21 mouse cellular contexts compared by ENCODE assay signal in the genomic region with DNA sequence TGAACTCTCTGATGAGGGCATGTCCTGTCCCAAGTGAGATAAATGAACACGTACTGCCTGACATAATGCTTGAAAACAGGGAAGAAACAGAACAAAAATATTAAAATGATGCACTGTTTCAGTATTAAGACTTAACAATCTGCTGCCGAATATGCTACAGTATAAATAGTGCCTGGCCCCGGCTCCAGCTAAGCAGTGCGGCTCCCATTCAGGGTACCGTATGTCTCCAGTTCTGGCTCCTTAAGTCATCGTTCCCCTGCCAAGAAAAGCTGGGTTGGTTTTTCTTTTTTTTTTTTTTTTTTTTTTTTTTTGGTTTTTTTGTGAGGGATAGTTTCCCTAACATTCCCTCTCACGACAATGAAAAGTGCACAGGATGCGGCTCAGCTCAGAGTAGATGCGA.
A peak's percentile ranks its signal among the peaks of the same experiment; 100 is the strongest.
DNase-seq lines count a peak whose midpoint lies in the region; ATAC-seq and TF ChIP-seq lines count a peak whose summit lies in the region.
"Had no signal": no experiment of that assay in that cellular context is flagged by ENCODE, and none has a peak within 500 bp of the region (broad histone marks: within the 10 kb centered on the region; RNA-seq: fewer than 3 reads in every experiment).

No protein-coding gene starts in this region.

- H3K27me3 ChIP-seq in forebrain, postnatal 0 days (ENCODE audit: insufficient read depth, low read length): no peaks in the 10 kb centered on the region
- H3K27me3 ChIP-seq: kidney, embryonic 15.5 days; stomach, embryonic 15.5 days had no signal

- no peak for DNase-seq in frontal cortex, postnatal 25 days (ENCODE audit: low spot score in 2 of 2)
- peak; percentile 49 to 62 for DNase-seq in left cerebral cortex, postnatal 14 days (ENCODE audit: low spot score in 2 of 2)
- no peak for DNase-seq in left cerebral cortex, adult 11 months (ENCODE audit: low spot score)
- DNase-seq in forebrain, postnatal 0 days: peak; percentile 73
- DNase-seq in gastrocnemius, postnatal 14 days: no peak
- DNase-seq: adrenal gland, adult 2 months; cerebellum, adult 11 months; gastrocnemius, postnatal 25 days; kidney, postnatal 4 days; liver, postnatal 0 days; lung, postnatal 10 days; retina, postnatal 1 day; thymus, adult 2 months had no signal

- 58% methylated on average over 9 of the region's 9 CpGs for WGBS in forebrain, postnatal 0 days

- H3K9ac ChIP-seq in forebrain, postnatal 0 days: no peak overlapping the region
- H3K9ac ChIP-seq: kidney, embryonic 15.5 days; liver, postnatal 0 days; midbrain, embryonic 12.5 days; stomach, embryonic 15.5 days had no signal

- no peaks in the 10 kb centered on the region for H3K36me3 ChIP-seq in forebrain, postnatal 0 days (ENCODE audit: insufficient read depth)
- H3K36me3 ChIP-seq: kidney, embryonic 15.5 days; midbrain, embryonic 12.5 days; stomach, embryonic 15.5 days had no signal

- H3K4me3 ChIP-seq in forebrain, postnatal 0 days (ENCODE audit: low read depth, low read length): no peak overlapping the region
- H3K4me3 ChIP-seq: embryonic facial prominence, embryonic 10.5 days; kidney, embryonic 15.5 days; midbrain, embryonic 12.5 days; stomach, embryonic 15.5 days had no signal

- no peaks in the 10 kb centered on the region; the same call in none of the 2 replicates for H3K4me1 ChIP-seq in forebrain, postnatal 0 days (ENCODE audit: insufficient read depth)
- H3K4me1 ChIP-seq: stomach, embryonic 15.5 days had no signal

- H3K4me2 ChIP-seq in forebrain, postnatal 0 days (ENCODE audit: low read depth): no peak overlapping the region
- H3K4me2 ChIP-seq: kidney, embryonic 15.5 days; midbrain, embryonic 12.5 days; stomach, embryonic 15.5 days had no signal

- 0 out of 2 replicates have a peak overlapping the region, but pooled peaks have one; percentile 45 for H3K27ac ChIP-seq in forebrain, postnatal 0 days (ENCODE audit: low read depth, low read length)
- H3K27ac ChIP-seq: embryonic facial prominence, embryonic 10.5 days; hindbrain, postnatal 0 days; kidney, embryonic 15.5 days; midbrain, embryonic 12.5 days; stomach, embryonic 15.5 days had no signal

- ATAC-seq in frontal cortex, adult (ENCODE audit: low TSS enrichment): peak; percentile 56
- peak; percentile 84 for ATAC-seq in forebrain, postnatal 0 days
- ATAC-seq in erythroblast, adult 5-6 weeks (replicated peaks; ENCODE audit: low FRiP score, poor library complexity, severe bottlenecking): no peak
- ATAC-seq: hindbrain, postnatal 0 days; intestine, postnatal 0 days; liver, postnatal 0 days had no signal

- no peak for TF ChIP-seq CTCF in forebrain, postnatal 0 days (IDR thresholded peaks at IDR 0.05; ENCODE audit: low read depth)

- intact Hi-C loops in left cerebral cortex, postnatal 14 days (cut with DNase I): no loop called here
- intact Hi-C loops in gastrocnemius, postnatal 14 days (cut with DNase I; ENCODE audit: low total_unique reads): no loop called here

- H3K9me3 ChIP-seq in forebrain, postnatal 0 days (ENCODE audit: low read length): no peaks in the 10 kb centered on the region
- H3K9me3 ChIP-seq: embryonic facial prominence, embryonic 10.5 days; kidney, embryonic 15.5 days; midbrain, embryonic 12.5 days; stomach, embryonic 15.5 days had no signal

Comparison
In these comparisons a context has a peak if more than half of its experiments do, and no peak if none do; other contexts are left out.
1. DNase-seq: peak in left cerebral cortex, postnatal 14 days (2 of 2) and forebrain, postnatal 0 days (single experiment); none in frontal cortex, postnatal 25 days (0 of 2), left cerebral cortex, adult 11 months (single experiment) and gastrocnemius, postnatal 14 days (single experiment).